Mouse (Mus musculus): ENCODE results near the gene Olfr518. TPM values are rescaled to one million over a fixed set of nuclear protein-coding genes. Genes with fewer than 3 reads are reported as not detected.

The Olfr518 gene
- not detected in 2 replicates for polyA plus RNA-seq (2016; fragmentation: Nextera tagmentation; extraction: Ambion mirVana)

DNA sequence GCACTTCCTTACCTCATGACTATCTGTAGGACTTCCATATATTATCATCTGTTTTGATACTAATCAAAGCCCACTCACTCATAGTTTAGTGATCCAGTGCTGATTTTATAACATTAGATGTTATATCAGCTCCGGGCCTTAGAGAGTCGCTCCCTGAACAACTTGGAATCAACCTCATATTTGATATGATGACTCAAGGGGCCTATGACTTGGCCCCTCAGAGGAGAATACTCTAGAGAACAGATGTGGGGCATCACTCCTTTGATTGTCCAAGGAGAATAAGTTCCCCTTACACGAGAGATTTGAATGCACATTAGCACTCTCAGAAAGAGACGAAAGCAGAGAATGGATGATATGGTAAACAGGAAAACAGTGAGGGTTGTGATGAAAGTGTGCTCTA is at the start of gene Olfr518:
Gene Olfr518 (minus strand): TSS at position 101 of the 400 bp plus-strand sequence.
- DNase-seq (ENCODE audit: low spot score), result no peak
- no peak within 1 kb of the TSS for H3K27ac ChIP-seq
- H3K27me3 ChIP-seq (ENCODE audit: low read depth, poor library complexity, severe bottlenecking), result no peaks in the 10 kb centered on the region
- WGBS, result 88% methylated on average over 4 of the region's 4 CpGs
- no peaks in the 10 kb centered on the region for H3K36me3 ChIP-seq
- no peaks in the 10 kb centered on the region for H3K9me3 ChIP-seq (replicated peaks)
- H3K4me1 ChIP-seq, result no peaks in the 10 kb centered on the region
- no peak within 1 kb of the TSS for H3K4me3 ChIP-seq

DNA sequence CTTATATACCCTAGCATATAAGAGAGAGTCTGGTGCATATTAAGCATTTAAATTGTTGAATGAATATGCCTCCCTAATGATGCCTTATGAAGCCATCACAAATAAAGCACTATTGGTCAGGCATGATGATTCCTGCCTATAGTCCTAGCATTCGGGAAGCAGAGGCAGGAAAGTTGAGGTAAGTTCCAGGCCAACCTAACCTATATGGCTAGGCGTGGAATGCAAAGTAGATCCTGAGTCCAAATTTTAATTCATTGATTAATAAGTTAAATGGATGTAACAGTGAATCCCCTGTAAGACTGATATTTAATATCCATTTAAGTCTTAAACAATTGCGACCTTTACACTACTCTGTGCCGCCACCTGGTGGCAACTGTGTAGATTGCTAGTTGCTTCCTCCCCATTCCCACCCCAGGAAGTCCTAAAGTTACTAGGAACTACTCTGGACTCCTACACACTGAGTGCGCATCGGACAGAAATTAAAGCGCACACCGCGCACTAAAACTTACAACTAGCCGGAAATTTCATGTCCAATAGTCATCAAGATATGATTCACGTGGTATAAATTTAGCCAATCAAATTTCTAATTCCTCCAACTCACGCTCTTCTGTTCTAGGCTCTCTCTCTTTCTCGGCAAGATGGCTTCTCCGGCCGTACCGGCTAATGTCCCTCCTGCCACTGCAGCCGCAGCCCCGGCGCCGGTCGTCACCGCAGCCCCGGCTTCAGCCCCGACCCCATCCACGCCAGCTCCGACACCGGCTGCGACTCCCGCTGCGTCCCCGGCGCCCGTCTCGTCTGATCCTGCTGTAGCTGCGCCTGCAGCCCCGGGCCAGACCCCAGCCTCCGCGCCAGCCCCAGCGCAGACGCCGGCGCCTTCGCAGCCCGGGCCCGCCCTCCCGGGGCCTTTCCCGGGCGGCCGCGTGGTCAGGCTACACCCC is 49.3 kb upstream of the Olfr518 start, which contains the start of gene Eif3f:
Gene Eif3f (plus strand): TSS at position 624 of the 938 bp plus-strand sequence.
- Histone ChIP-seq H3K27me3 (ENCODE audit: low read depth, poor library complexity, severe bottlenecking) (no peaks in the 10 kb centered on the region), H3K27ac (peak within 1 kb of the TSS; percentile 96), H3K4me3 (peak within 1 kb of the TSS; percentile 98), H3K4me1 (peaks cover 11% of the 10 kb centered on the region), H3K36me3 (peaks cover 35% of the 10 kb centered on the region), H3K9me3 (replicated peaks) (no peaks in the 10 kb centered on the region)
- WGBS, result 2% methylated on average over 50 of the region's 50 CpGs
- DNase-seq (ENCODE audit: low spot score), result peak; percentile 90

DNA sequence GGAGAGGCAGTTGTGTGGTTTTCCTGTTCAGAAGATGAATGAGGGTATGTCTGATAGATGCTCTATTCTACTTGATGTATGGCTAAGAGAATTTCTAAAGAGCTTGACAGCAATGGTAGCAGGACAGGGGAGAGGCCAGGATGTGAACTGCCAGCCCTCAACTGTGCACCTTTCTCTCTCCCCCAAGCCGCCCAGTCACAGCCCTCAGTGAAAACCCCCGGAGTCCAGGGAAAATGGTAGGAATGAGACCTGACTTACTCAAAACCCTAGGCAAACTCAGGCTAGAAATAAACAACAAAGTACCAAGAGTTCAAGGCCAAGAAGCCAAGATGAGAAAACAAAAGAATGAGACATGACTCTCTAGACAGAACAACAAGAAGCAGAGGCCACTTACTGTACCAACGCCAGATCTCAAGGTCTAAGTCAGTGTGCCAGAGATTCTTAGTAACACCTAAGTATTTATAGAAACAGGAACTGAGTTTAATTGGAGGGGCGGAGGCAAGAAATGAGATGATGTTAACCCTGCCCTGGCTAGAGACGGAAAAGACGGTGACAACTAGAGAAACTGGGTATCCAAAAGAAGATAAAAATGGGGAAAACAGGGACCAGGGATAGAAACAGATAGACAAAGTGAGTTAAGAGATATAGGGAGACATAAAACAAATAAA is 45.1 kb upstream of the Olfr518 start, which contains the start of gene Nlrp10:
Gene Nlrp10 (minus strand): TSS at position 453 of the 668 bp plus-strand sequence.
- Histone ChIP-seq H3K4me1 (peaks cover under 1% of the 10 kb centered on the region; the same call in 1 of the 2 replicates), H3K9me3 (replicated peaks) (no peaks in the 10 kb centered on the region), H3K27ac (no peak within 1 kb of the TSS), H3K36me3 (no peaks in the 10 kb centered on the region), H3K27me3 (ENCODE audit: low read depth, poor library complexity, severe bottlenecking) (no peaks in the 10 kb centered on the region), H3K4me3 (no peak within 1 kb of the TSS)
- 83% methylated on average over 6 of the region's 6 CpGs for WGBS
- DNase-seq (ENCODE audit: low spot score), result no peak

DNA sequence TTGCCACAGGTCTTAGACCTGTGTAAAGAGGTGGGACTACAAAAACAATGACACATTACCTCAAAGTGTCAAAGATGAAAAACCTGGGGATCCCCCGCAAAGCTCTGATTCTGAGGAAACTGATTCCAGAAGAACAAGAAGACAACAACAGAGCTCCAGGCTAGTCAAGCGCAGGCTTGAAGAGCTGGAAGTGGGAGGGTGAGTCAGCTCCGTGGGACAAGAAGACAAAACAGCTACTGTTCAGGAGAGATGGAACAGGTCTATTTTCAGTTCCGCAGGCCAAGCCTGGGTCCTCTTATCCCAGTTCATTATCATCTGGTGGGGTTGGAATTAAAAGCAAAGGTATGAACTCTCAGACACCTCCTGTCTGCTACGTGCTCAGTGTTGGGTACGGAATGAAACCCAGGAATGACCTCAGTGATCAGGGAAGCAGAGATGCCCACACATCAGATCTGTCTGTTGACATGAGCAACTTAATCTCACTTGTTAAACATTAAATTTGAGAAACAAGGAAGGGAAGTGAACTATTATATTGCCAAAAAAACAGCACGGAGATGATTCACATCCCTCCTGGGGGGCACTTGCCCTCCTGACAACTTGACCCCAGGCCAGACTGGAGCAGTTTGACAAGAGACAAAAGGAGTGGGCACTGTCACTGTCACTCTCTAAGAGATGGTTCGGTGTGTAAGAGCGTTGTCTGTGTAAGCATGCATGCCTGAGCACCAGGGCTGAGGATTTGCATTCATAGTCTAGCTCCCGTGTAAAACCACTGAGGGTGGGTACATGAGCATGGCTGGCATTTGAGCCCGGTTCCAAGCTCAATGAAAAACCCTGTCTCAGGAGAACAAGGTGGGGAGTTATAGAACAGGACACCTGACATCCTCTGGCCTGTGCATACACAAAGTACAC is 43.7 kb upstream of the Olfr518 start:
- Histone ChIP-seq H3K9me3 (replicated peaks) (no peaks in the 10 kb centered on the region), H3K27me3 (ENCODE audit: low read depth, poor library complexity, severe bottlenecking) (no peaks in the 10 kb centered on the region), H3K4me1 (no peaks in the 10 kb centered on the region), H3K4me3 (no peak overlapping the region), H3K27ac (no peak overlapping the region), H3K36me3 (no peaks in the 10 kb centered on the region)
- no peak for DNase-seq (ENCODE audit: low spot score)
- WGBS, result 86% methylated on average over 11 of the region's 11 CpGs

GRCm38 (mm10) chr7:108927043-108927442 is 42.2 kb upstream of the Olfr518 start:
- Histone ChIP-seq H3K4me1 (no peaks in the 10 kb centered on the region), H3K9me3 (replicated peaks) (no peaks in the 10 kb centered on the region), H3K27me3 (ENCODE audit: low read depth, poor library complexity, severe bottlenecking) (no peaks in the 10 kb centered on the region), H3K27ac (no peak overlapping the region), H3K4me3 (no peak overlapping the region), H3K36me3 (no peaks in the 10 kb centered on the region)
- WGBS, result 79% methylated on average over 4 of the region's 4 CpGs
- no peak for DNase-seq (ENCODE audit: low spot score)

GRCm38 (mm10) chr7:108903969-108904368 is 19.2 kb upstream of the Olfr518 start:
- no peaks in the 10 kb centered on the region for H3K36me3 ChIP-seq
- WGBS, result 86% methylated on average over 2 of the region's 2 CpGs
- no peaks in the 10 kb centered on the region for H3K27me3 ChIP-seq (ENCODE audit: low read depth, poor library complexity, severe bottlenecking)
- no peak overlapping the region for H3K27ac ChIP-seq
- no peaks in the 10 kb centered on the region for H3K9me3 ChIP-seq (replicated peaks)
- no peaks in the 10 kb centered on the region for H3K4me1 ChIP-seq
- no peak for DNase-seq (ENCODE audit: low spot score)
- no peak overlapping the region for H3K4me3 ChIP-seq

DNA sequence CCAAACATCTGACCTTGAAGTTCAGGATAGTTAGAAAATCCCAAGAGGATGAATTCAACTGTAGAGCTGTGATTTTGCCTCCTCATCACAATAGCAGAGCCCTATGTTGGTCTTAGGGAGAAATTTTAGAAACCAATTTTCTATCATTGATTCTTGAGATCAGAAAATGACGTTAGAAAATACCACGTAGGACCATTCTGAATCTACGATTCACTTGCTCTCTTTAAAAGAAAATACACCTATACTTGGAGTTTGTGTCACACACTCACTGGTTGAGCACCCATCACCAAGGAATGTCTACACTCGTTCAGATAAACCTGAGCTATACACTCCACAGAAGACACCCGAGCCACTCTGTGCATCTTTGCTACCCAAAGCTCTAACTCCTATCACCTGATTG is 9.5 kb upstream of the Olfr518 start, which contains the start of gene Olfr519:
Gene Olfr519 (minus strand): TSS at position 101 of the 400 bp plus-strand sequence.
- no peaks in the 10 kb centered on the region for H3K4me1 ChIP-seq
- no peak within 1 kb of the TSS for H3K4me3 ChIP-seq
- H3K27ac ChIP-seq, result no peak within 1 kb of the TSS
- H3K27me3 ChIP-seq (ENCODE audit: low read depth, poor library complexity, severe bottlenecking), result no peaks in the 10 kb centered on the region
- whole genome bisulfite sequencing, result 91% methylated on average over 5 of the region's 5 CpGs
- H3K36me3 ChIP-seq, result no peaks in the 10 kb centered on the region
- DNase-seq (ENCODE audit: low spot score), result no peak
- H3K9me3 ChIP-seq (replicated peaks), result no peaks in the 10 kb centered on the region

- 78% methylated on average over 2 of the region's 2 CpGs for WGBS
- H3K9me3 ChIP-seq (replicated peaks), result no peaks in the 10 kb centered on the region
- no peak within 1 kb of the TSS for H3K4me3 ChIP-seq
- H3K27ac ChIP-seq, result no peak within 1 kb of the TSS
- no peaks in the 10 kb centered on the region for H3K36me3 ChIP-seq
- no peak for DNase-seq (ENCODE audit: low spot score)
- no peaks in the 10 kb centered on the region for H3K4me1 ChIP-seq
- no peaks in the 10 kb centered on the region for H3K27me3 ChIP-seq (ENCODE audit: low read depth, poor library complexity, severe bottlenecking)
These were observed 12.5 kb downstream of the Olfr518 start, which contains the start of gene Olfr517 for GRCm38 (mm10) chr7:108872279-108872678. TSS of gene Olfr517 (minus strand) at chr7:108872379.

GRCm38 (mm10) chr7:108850429-108850828 is 34.4 kb downstream of the Olfr518 start, which contains the start of gene Olfr516:
TSS of gene Olfr516 (minus strand) at chr7:108850529.
- WGBS, result 92% methylated on average over 2 of the region's 2 CpGs
- DNase-seq (ENCODE audit: low spot score), result no peak
- no peaks in the 10 kb centered on the region for H3K9me3 ChIP-seq (replicated peaks)
- no peaks in the 10 kb centered on the region for H3K4me1 ChIP-seq
- H3K36me3 ChIP-seq, result no peaks in the 10 kb centered on the region
- H3K27ac ChIP-seq, result no peak within 1 kb of the TSS
- no peak within 1 kb of the TSS for H3K4me3 ChIP-seq
- H3K27me3 ChIP-seq (ENCODE audit: low read depth, poor library complexity, severe bottlenecking), result no peaks in the 10 kb centered on the region

Other genes starting within 250 kb of the Olfr518 start
- gene Olfr509, start 233.1 kb downstream of the Olfr518 start, polyA plus RNA-seq (2016; fragmentation: Nextera tagmentation; extraction: Ambion mirVana), result not detected in 2 replicates
- not detected in 2 replicates for gene Olfr510, start 218.6 kb downstream of the Olfr518 start, polyA plus RNA-seq (2016; fragmentation: Nextera tagmentation; extraction: Ambion mirVana)
- not detected in 2 replicates for gene Olfr512, start 171.7 kb downstream of the Olfr518 start, polyA plus RNA-seq (2016; fragmentation: Nextera tagmentation; extraction: Ambion mirVana)
- not detected in 2 replicates for gene Olfr513, start 134.0 kb downstream of the Olfr518 start, polyA plus RNA-seq (2016; fragmentation: Nextera tagmentation; extraction: Ambion mirVana)
- gene Olfr514, start 59.0 kb downstream of the Olfr518 start, polyA plus RNA-seq (2016; fragmentation: Nextera tagmentation; extraction: Ambion mirVana), result not detected in 2 replicates
- not detected in 2 replicates for gene Olfr516, start 34.5 kb downstream of the Olfr518 start, polyA plus RNA-seq (2016; fragmentation: Nextera tagmentation; extraction: Ambion mirVana)
- gene Olfr517, start 12.6 kb downstream of the Olfr518 start, polyA plus RNA-seq (2016; fragmentation: Nextera tagmentation; extraction: Ambion mirVana), result not detected in 2 replicates
- gene Olfr519, start 9.4 kb upstream of the Olfr518 start, polyA plus RNA-seq (2016; fragmentation: Nextera tagmentation; extraction: Ambion mirVana), result not detected in 2 replicates
- gene Nlrp10, start 45.2 kb upstream of the Olfr518 start, polyA plus RNA-seq (2016; fragmentation: Nextera tagmentation; extraction: Ambion mirVana), result 0.11 and 0.14 TPM in 2 replicates
- 85.8 and 87.3 TPM in 2 replicates for gene Eif3f, start 49.4 kb upstream of the Olfr518 start, polyA plus RNA-seq (2016; fragmentation: Nextera tagmentation; extraction: Ambion mirVana)
- 2.4 and 3.7 TPM in 2 replicates for gene Tub, start 65.3 kb upstream of the Olfr518 start, polyA plus RNA-seq (2016; fragmentation: Nextera tagmentation; extraction: Ambion mirVana)
- 4.6 and 5.8 TPM in 2 replicates for gene Ric3, start 198.3 kb upstream of the Olfr518 start, polyA plus RNA-seq (2016; fragmentation: Nextera tagmentation; extraction: Ambion mirVana)

Data from limb, embryonic 10.5 days (tissue).